Mouse (Mus musculus) heart, embryonic 16.5 days (tissue): ENCODE results near the gene Mettl7a2. TPM values are rescaled to one million over a fixed set of nuclear protein-coding genes. Genes with fewer than 3 reads are reported as not detected.
"Not testable (repeated sequence)": the region's sequence is repeated elsewhere in the genome, so short reads cannot be mapped to it uniquely, and the experiment has no call there.

Experiments used
- ATAC-seq: fragments of 200-750 bp; cut with Nextera tagmentation; replicated peaks from 2 replicates; pipeline ENCODE4 v1.8.0; 2017; ENCODE audit warnings: moderate number of reproducible peaks; ENCODE audit not compliant: insufficient read depth, low FRiP score; ENCODE audit errors: extremely low read depth
- H3K27ac ChIP-seq: fragments of 300-500 bp; sonication (generic); 2 replicates; pipeline ENCODE4 v1.5.1; 2014; ENCODE audit warnings: mild to moderate bottlenecking, low read length, control low read depth, moderate library complexity
- H3K27me3 ChIP-seq: fragments of 300-500 bp; sonication (generic); 2 replicates; pipeline ENCODE4 v1.6.1; 2014; ENCODE audit warnings: low read length, mixed read lengths; ENCODE audit not compliant: control insufficient read depth, insufficient read depth
- H3K36me3 ChIP-seq: fragments of 300-500 bp; sonication (generic); 2 replicates; pipeline ENCODE4 v1.6.1; 2014; ENCODE audit not compliant: control insufficient read depth, insufficient read depth
- H3K4me1 ChIP-seq: fragments of 300-500 bp; sonication (generic); 2 replicates; pipeline ENCODE4 v1.6.1; 2014; ENCODE audit warnings: low read length, mixed read lengths; ENCODE audit not compliant: control insufficient read depth, insufficient read depth
- H3K4me2 ChIP-seq: fragments of 300-500 bp; sonication (generic); 2 replicates; pipeline ENCODE4 v1.6.1; 2014; ENCODE audit warnings: low read depth, mild to moderate bottlenecking, control low read depth, low read length
- H3K4me3 ChIP-seq: fragments of 300-500 bp; sonication (generic); 2 replicates; pipeline ENCODE4 v1.5.1; 2014; ENCODE audit warnings: mild to moderate bottlenecking, control low read depth, low read length
- H3K9ac ChIP-seq: fragments of 300-500 bp; sonication (generic); 2 replicates; pipeline ENCODE4 v1.6.1; 2014; ENCODE audit warnings: low read length, control low read depth
- H3K9me3 ChIP-seq: fragments of 300-500 bp; sonication (generic); replicated peaks from 2 replicates; pipeline ENCODE4 v1.6.1; 2016; ENCODE audit warnings: low read length; ENCODE audit not compliant: control insufficient read depth
- WGBS: fragments of 180-500 bp; shearing (Covaris S2); extraction: QIAGEN DNeasy Blood & Tissue Kit; methylation state at CpG from one replicate; pipeline ENCODE4 v1.1.7; 2014; 5-methylcytosine and 5-hydroxymethylcytosine counted together
- polyA plus RNA-seq: library from polyadenylated mRNA; unstranded; fragments of >200 nt; fragmentation: Nextera tagmentation; extraction: Ambion mirVana; gene quantifications from 2 replicates; pipeline ENCODE4 v1.2.1, GENCODE M21; 2015

Mettl7a2 gene
- polyA plus RNA-seq, 1 experiment from 2014 or later: not detected

- 90% methylated on average over 1 of the region's 1 CpGs for WGBS
- Histone ChIP-seq H3K36me3 (no peaks in the 10 kb centered on the region), H3K9ac (no peak overlapping the region), H3K4me3 (no peak overlapping the region), H3K27me3 (no peaks in the 10 kb centered on the region), H3K4me2 (no peak overlapping the region), H3K9me3 (no peaks in the 10 kb centered on the region), H3K27ac (no peak overlapping the region), H3K4me1 (no peaks in the 10 kb centered on the region)
- ATAC-seq: no peak
Measured at GRCm38 (mm10) chr15:100319884-100320283, 33.1 kb upstream of the Mettl7a2 start.

GRCm38 (mm10) chr15:100320295-100320905, 32.6 kb upstream of the Mettl7a2 start:
- H3K4me1 ChIP-seq: no peaks in the 10 kb centered on the region
- H3K4me2 ChIP-seq: no peak overlapping the region
- no peaks in the 10 kb centered on the region for H3K36me3 ChIP-seq
- H3K27ac ChIP-seq: no peak overlapping the region
- no peak overlapping the region for H3K4me3 ChIP-seq
- H3K9ac ChIP-seq: no peak overlapping the region
- H3K9me3 ChIP-seq: no peaks in the 10 kb centered on the region
- ATAC-seq: no peak
- WGBS: 68% methylated on average over 9 of the region's 9 CpGs
- H3K27me3 ChIP-seq: no peaks in the 10 kb centered on the region

GRCm38 (mm10) chr15:100321134-100321533, 31.9 kb upstream of the Mettl7a2 start:
- H3K9ac ChIP-seq: no peak overlapping the region
- no peak overlapping the region for H3K4me2 ChIP-seq
- H3K4me1 ChIP-seq: no peaks in the 10 kb centered on the region
- H3K36me3 ChIP-seq: no peaks in the 10 kb centered on the region
- no peaks in the 10 kb centered on the region for H3K27me3 ChIP-seq
- no peaks in the 10 kb centered on the region for H3K9me3 ChIP-seq
- H3K4me3 ChIP-seq: no peak overlapping the region
- H3K27ac ChIP-seq: no peak overlapping the region
- no peak for ATAC-seq
- 42% methylated on average over 5 of the region's 5 CpGs for WGBS

DNA sequence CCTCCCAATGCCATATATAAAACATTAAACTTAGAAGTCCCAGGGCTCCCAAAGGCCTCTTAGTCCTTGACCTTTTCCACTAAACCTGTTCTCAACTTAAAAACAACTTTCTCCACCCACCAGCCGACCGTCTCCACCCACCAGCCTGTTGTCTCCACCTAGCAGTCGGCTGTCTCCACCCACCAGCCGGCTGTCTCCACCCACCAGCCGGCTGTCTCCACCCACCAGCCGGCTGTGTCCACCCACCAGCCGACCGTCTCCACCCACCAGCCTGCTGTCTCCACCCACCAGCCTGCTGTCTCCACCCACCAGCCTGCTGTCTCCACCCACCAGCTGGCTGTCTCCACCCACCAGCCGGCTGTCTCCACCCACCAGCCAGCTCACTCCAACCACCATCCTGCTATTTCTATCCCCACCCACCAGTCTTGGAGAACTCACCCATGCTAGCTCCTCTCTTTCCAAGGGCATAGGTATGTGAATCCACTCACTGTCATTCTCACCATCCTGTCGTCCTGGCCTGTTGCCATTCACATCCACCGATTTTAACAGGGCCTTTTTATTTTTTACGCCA, 28.9 kb upstream of the Mettl7a2 start:
- no peak overlapping the region for H3K4me3 ChIP-seq
- H3K36me3 ChIP-seq: no peaks in the 10 kb centered on the region
- whole genome bisulfite sequencing: 61% methylated on average over 12 of the region's 12 CpGs
- H3K9ac ChIP-seq: no peak overlapping the region
- no peak overlapping the region for H3K4me2 ChIP-seq
- H3K9me3 ChIP-seq: no peaks in the 10 kb centered on the region
- no peak overlapping the region for H3K27ac ChIP-seq
- ATAC-seq: no peak
- no peaks in the 10 kb centered on the region for H3K27me3 ChIP-seq
- H3K4me1 ChIP-seq: no peaks in the 10 kb centered on the region

DNA sequence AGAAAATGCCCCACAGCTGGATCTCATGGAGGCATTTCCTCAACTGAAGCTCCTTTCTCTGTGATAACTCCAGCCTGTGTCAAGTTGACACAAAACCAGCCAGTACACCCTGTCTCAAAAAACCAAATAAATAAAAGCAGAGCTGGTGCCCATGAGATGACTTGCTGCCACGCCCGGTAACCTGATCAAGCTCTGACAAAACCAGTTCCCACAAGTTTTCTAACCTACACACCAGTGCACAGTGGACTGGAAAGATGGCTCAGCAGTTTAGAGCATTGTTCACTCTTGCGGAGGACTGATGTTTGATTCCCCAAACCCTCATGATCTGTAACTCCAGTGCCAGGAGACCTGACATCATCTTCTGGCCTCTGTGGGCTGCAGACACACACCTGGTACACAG, 27.8 kb upstream of the Mettl7a2 start:
- H3K4me2 ChIP-seq: no peak overlapping the region
- no peak overlapping the region for H3K27ac ChIP-seq
- H3K36me3 ChIP-seq: no peaks in the 10 kb centered on the region
- WGBS: 89% methylated on average over 3 of the region's 3 CpGs
- H3K27me3 ChIP-seq: no peaks in the 10 kb centered on the region
- H3K9ac ChIP-seq: no peak overlapping the region
- H3K9me3 ChIP-seq: no peaks in the 10 kb centered on the region
- no peaks in the 10 kb centered on the region for H3K4me1 ChIP-seq
- ATAC-seq: no peak
- no peak overlapping the region for H3K4me3 ChIP-seq

- not testable (repeated sequence) for H3K4me1 ChIP-seq, H3K4me3 ChIP-seq, H3K9ac ChIP-seq, H3K36me3 ChIP-seq, H3K27me3 ChIP-seq, ATAC-seq, H3K27ac ChIP-seq, H3K4me2 ChIP-seq, H3K9me3 ChIP-seq
- WGBS: 66% methylated on average over 3 of the region's 4 CpGs
Measured at GRCm38 (mm10) chr15:100328089-100328488, 24.9 kb upstream of the Mettl7a2 start.

GRCm38 (mm10) chr15:100329336-100329735, 23.7 kb upstream of the Mettl7a2 start:
- not testable (repeated sequence) for H3K4me3 ChIP-seq, ATAC-seq, H3K27ac ChIP-seq, H3K9me3 ChIP-seq, H3K9ac ChIP-seq, H3K4me2 ChIP-seq, H3K27me3 ChIP-seq, H3K36me3 ChIP-seq, H3K4me1 ChIP-seq
- WGBS: 76% methylated on average over 10 of the region's 10 CpGs

- Histone ChIP-seq H3K9ac (no peak overlapping the region), H3K4me1 (no peaks in the 10 kb centered on the region), H3K27ac (no peak overlapping the region), H3K9me3 (no peaks in the 10 kb centered on the region), H3K4me3 (no peak overlapping the region), H3K27me3 (no peaks in the 10 kb centered on the region), H3K36me3 (no peaks in the 10 kb centered on the region), H3K4me2 (no peak overlapping the region)
- 87% methylated on average over 7 of the region's 7 CpGs for WGBS
- no peak for ATAC-seq
Measured at GRCm38 (mm10) chr15:100330739-100331138, 22.3 kb upstream of the Mettl7a2 start.

DNA sequence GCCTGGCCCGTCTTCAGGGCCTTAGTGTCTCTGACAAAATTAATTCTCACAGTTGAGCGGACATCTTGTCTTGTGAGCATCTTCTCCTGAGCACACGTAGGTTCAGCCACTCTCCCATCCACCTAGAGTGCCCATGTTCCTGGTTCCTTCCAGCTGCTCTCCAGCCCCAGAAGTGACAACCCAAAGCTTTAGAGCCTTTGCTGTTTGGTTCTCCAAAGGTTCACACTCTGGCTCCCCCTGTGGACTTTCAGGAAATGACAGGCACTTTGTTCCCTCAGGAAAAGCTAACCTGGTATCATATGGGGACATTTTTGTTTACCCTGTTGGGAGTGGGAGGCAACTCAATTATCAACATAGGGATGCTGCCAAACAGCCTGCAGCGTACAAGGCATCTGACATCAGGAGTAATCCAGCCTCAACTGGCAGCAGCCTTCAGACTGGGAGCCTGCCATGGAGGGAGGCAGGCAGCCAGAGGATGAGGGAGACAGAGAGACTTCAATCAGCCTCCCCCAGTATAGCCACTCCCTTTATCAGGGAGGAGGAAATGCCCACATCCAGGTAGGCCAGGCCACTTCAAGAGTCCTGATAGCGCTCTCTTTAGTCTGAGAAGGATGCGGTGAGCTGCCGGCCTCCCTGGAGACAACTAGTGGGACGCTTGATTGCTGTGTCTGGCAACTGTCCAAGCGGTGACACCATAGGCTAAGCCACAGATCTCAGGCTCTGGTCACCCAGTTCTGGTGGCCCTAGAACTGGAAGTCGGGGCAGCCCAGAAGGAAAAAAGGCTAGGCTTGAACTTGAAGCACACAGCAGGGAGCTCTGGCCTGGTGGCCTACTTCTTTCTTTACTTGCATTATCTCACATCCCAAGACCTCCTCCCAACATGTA, 20.7 kb upstream of the Mettl7a2 start:
- H3K4me3 ChIP-seq, H3K9me3 ChIP-seq, H3K27ac ChIP-seq, H3K4me2 ChIP-seq, H3K9ac ChIP-seq, H3K4me1 ChIP-seq, H3K27me3 ChIP-seq, H3K36me3 ChIP-seq: not testable (repeated sequence)
- ATAC-seq: 0 out of 2 replicates have a peak, but pooled peaks have one; percentile 32
- WGBS: 44% methylated on average over 3 of the region's 10 CpGs
